Mouse (Mus musculus): ENCODE data around the gene Drosha. TPM values are rescaled to one million over a fixed set of nuclear protein-coding genes. Genes with fewer than 3 reads are reported as not detected.

Drosha gene
- polyA plus RNA-seq, 1 experiment from 2014 or later, result 73.9 TPM

GRCm38 (mm10) chr15:12968815-12969214 is 144.2 kb downstream of the Drosha start:
- Histone ChIP-seq H3K27ac (no peak overlapping the region), H3K27me3 (no peaks in the 10 kb centered on the region), H3K4me1 (no peaks in the 10 kb centered on the region; the same call in 1 of the 2 replicates), H3K9ac (no peak overlapping the region), H3K4me2 (no peak overlapping the region), H3K9me3 (no peaks in the 10 kb centered on the region), H3K36me3 (replicated peaks) (no peaks in the 10 kb centered on the region), H3K4me3 (replicated peaks) (no peak overlapping the region)
- ATAC-seq (ENCODE audit: low FRiP score), result no peak
- WGBS, result 75% methylated on average over 8 of the region's 8 CpGs

- H3K4me1 ChIP-seq, result no peaks in the 10 kb centered on the region
- ATAC-seq (ENCODE audit: low FRiP score), result no peak
- no peaks in the 10 kb centered on the region for H3K27me3 ChIP-seq
- H3K27ac ChIP-seq, result no peak overlapping the region
- no peak overlapping the region for H3K4me3 ChIP-seq (replicated peaks)
- WGBS, result 87% methylated on average over 8 of the region's 8 CpGs
- H3K36me3 ChIP-seq (replicated peaks), result no peaks in the 10 kb centered on the region
- no peaks in the 10 kb centered on the region for H3K9me3 ChIP-seq
- H3K9ac ChIP-seq, result no peak overlapping the region
- H3K4me2 ChIP-seq, result no peak overlapping the region
These were observed 147.8 kb downstream of the Drosha start for GRCm38 (mm10) chr15:12972441-12972840.

Small RNA genes within 50 kb of the gene (microRNA-seq; reads per million reads assigned to microRNA genes)
- gene Gm47288, result not detected

Other genes starting within 250 kb of the Drosha start
- 4.9 and 7.3 TPM in 2 replicates for gene Pdzd2, start 84.9 kb upstream of the Drosha start, polyA plus RNA-seq (2016; fragmentation: Nextera tagmentation; extraction: Ambion mirVana)
- gene 6030458C11Rik, start 166 bp upstream of the Drosha start, polyA plus RNA-seq (2016; fragmentation: Nextera tagmentation; extraction: Ambion mirVana), result 34.9 and 38.3 TPM in 2 replicates

Measured in forebrain, embryonic 12.5 days (tissue).